Mouse (Mus musculus): ENCODE results near the gene 5730480H06Rik.

The 5730480H06Rik gene

GRCm38 (mm10) chr5:48327652-48328051, at the start of gene 5730480H06Rik:
Gene 5730480H06Rik, plus strand, starts transcription at chr5:48327952.
- DNase-seq (ENCODE audit: low spot score): no peak

- no peak for DNase-seq (ENCODE audit: low spot score)
Measured at GRCm38 (mm10) chr5:48301186-48301585, 26.6 kb upstream of the 5730480H06Rik start.

GRCm38 (mm10) chr5:48315057-48315602, 12.6 kb upstream of the 5730480H06Rik start:
- no peak for DNase-seq (ENCODE audit: low spot score)

- DNase-seq (ENCODE audit: low spot score): no peak
Measured at GRCm38 (mm10) chr5:48320597-48320996, 7.2 kb upstream of the 5730480H06Rik start.

- DNase-seq (ENCODE audit: low spot score): no peak
Measured at GRCm38 (mm10) chr5:48326221-48326620, 1.5 kb upstream of the 5730480H06Rik start.

- DNase-seq (ENCODE audit: low spot score): no peak
Measured at GRCm38 (mm10) chr5:48329751-48330150, 2.0 kb downstream of the 5730480H06Rik start.

- no peak for DNase-seq (ENCODE audit: low spot score)
Measured at GRCm38 (mm10) chr5:48330817-48331216, 3.1 kb downstream of the 5730480H06Rik start.

GRCm38 (mm10) chr5:48331441-48331840, 3.7 kb downstream of the 5730480H06Rik start:
- DNase-seq (ENCODE audit: low spot score): no peak

GRCm38 (mm10) chr5:48333407-48333806, 5.7 kb downstream of the 5730480H06Rik start:
- no peak for DNase-seq (ENCODE audit: low spot score)

GRCm38 (mm10) chr5:48333884-48334513, 6.2 kb downstream of the 5730480H06Rik start:
- no peak for DNase-seq (ENCODE audit: low spot score)

GRCm38 (mm10) chr5:48340808-48341433, 13.2 kb downstream of the 5730480H06Rik start:
- DNase-seq (ENCODE audit: low spot score): no peak

- DNase-seq (ENCODE audit: low spot score): no peak
Measured at GRCm38 (mm10) chr5:48345095-48345982, 17.6 kb downstream of the 5730480H06Rik start.

- no peak for DNase-seq (ENCODE audit: low spot score)
Measured at GRCm38 (mm10) chr5:48345983-48346648, 18.4 kb downstream of the 5730480H06Rik start.

GRCm38 (mm10) chr5:48349309-48349708, 21.6 kb downstream of the 5730480H06Rik start:
- DNase-seq (ENCODE audit: low spot score): no peak

- DNase-seq (ENCODE audit: low spot score): peak; percentile 92
Measured at GRCm38 (mm10) chr5:48371890-48372766, 44.4 kb downstream of the 5730480H06Rik start.

GRCm38 (mm10) chr5:48402497-48402896, 74.7 kb downstream of the 5730480H06Rik start:
- DNase-seq (ENCODE audit: low spot score): peak; percentile 4

GRCm38 (mm10) chr5:48408276-48408675, 80.5 kb downstream of the 5730480H06Rik start:
- no peak for DNase-seq (ENCODE audit: low spot score)

- no peak for DNase-seq (ENCODE audit: low spot score)
Measured at GRCm38 (mm10) chr5:48410348-48410747, 82.6 kb downstream of the 5730480H06Rik start.

GRCm38 (mm10) chr5:48411462-48411861, 83.7 kb downstream of the 5730480H06Rik start:
- DNase-seq (ENCODE audit: low spot score): no peak

- no peak for DNase-seq (ENCODE audit: low spot score)
Measured at GRCm38 (mm10) chr5:48412261-48412660, 84.5 kb downstream of the 5730480H06Rik start.

- no peak for DNase-seq (ENCODE audit: low spot score)
Measured at GRCm38 (mm10) chr5:48419741-48420140, 92.0 kb downstream of the 5730480H06Rik start.
